Mouse (Mus musculus): ENCODE measurements around the gene Pld1.

DNA sequence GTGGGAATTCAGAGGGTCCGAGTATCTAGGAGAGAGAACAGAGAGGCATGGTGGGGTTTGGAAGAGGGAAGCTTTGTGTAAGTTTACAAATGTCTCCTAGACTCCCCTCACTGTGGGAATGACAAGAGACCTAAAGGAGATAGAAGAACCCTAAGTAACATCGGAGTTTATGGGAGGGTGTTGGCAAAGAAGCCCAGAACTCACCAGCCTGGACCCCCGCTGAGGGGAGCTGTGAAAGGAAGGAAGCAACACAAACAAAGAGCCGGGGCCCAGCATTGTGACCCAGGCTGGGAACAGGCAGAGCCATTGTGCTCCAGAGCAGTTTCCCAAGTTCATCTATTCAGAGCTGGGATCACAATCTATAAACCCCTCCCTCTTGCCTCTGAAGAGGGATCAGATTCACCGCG lies 25.3 kb downstream of the Pld1 start:
- TF ChIP-seq POLR2A (IDR thresholded peaks at IDR 0.05; ENCODE audit: low read depth, low read length) (no peak), CTCF (IDR thresholded peaks at IDR 0.05; ENCODE audit: extremely low read depth, insufficient read depth, insufficient read length, insufficient replicate concordance) (no peak)
